Mouse (Mus musculus) embryo, embryonic 10.5 days (tissue): ENCODE data around the gene Pgd.
A peak's percentile ranks its signal among the peaks of the same experiment; 100 is the strongest.
"Not testable (repeated sequence)": the region's sequence is repeated elsewhere in the genome, so short reads cannot be mapped to it uniquely, and the experiment has no call there.

Source experiments
- DNase-seq: peaks from one replicate; pipeline ENCODE4 v3.0.0-alpha.2; 2015; ENCODE audit warnings: low spot score

The Pgd gene

GRCm38 (mm10) chr4:149131789-149132565 is 34.6 kb downstream of the Pgd start:
- no peak for DNase-seq

- DNase-seq = no peak
Observed at GRCm38 (mm10) chr4:149131021-149131752, 35.4 kb downstream of the Pgd start.

- DNase-seq = no peak
Observed at GRCm38 (mm10) chr4:149128467-149128866, 38.1 kb downstream of the Pgd start.

GRCm38 (mm10) chr4:149126663-149127062 is 39.9 kb downstream of the Pgd start, which contains the start of gene Cort:
Gene Cort (minus strand): TSS chr4:149126763.
- no peak for DNase-seq

- DNase-seq = no peak
Observed at GRCm38 (mm10) chr4:149126115-149126509, 40.5 kb downstream of the Pgd start.

- no peak for DNase-seq
Observed at GRCm38 (mm10) chr4:149125341-149126114, 41.0 kb downstream of the Pgd start.

- no peak for DNase-seq
Observed at GRCm38 (mm10) chr4:149123432-149123831, 43.1 kb downstream of the Pgd start.

GRCm38 (mm10) chr4:149119978-149120562 is 46.5 kb downstream of the Pgd start:
- DNase-seq = not testable (repeated sequence)

GRCm38 (mm10) chr4:149103875-149104561 is 62.6 kb downstream of the Pgd start, which contains the start of gene Dffa:
Gene Dffa (plus strand): TSS chr4:149104146.
- peak; percentile 98 for DNase-seq

- no peak for DNase-seq
Observed at GRCm38 (mm10) chr4:149101456-149101855, 65.1 kb downstream of the Pgd start.

- DNase-seq = not testable (repeated sequence)
Observed at GRCm38 (mm10) chr4:149100449-149100848, 66.1 kb downstream of the Pgd start.
